Mouse (Mus musculus) cerebellum, adult 9-10 months (tissue): ENCODE measurements around the gene 1700013G24Rik.
"Not testable (repeated sequence)": the region's sequence is repeated elsewhere in the genome, so short reads cannot be mapped to it uniquely, and the experiment has no call there.

Experiments used
- DNase-seq: peaks from one replicate; pipeline ENCODE4 v3.0.0; 2022

The 1700013G24Rik gene

DNA sequence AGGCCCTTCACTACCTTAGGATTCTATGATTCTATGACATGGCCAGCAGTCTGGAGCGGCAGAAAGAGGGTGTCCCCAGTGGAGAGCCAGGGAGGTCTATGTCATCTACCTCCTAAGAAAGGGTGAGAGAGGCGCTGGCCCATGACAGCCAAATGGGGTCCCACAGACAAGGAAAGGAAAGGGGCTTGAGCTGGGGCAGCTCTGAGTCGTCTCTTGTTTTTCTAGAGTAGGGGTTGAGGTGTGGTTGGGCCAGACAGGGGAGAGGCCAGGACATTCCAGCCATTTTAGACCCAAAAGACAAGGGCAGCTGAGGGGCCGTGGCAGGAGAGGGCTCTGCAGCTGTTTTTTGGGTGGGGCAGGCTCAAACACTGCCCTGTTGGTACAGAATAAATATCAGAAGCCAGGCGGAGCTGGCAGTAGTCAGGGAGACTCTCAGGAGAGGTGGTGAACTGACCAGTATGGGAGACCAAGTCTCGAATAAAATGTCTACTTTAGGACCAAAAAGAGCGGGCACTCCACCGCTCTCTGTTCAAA, at the start of gene 1700013G24Rik:
Gene 1700013G24Rik (plus strand): TSS at position 51 of the 534 bp plus-strand sequence.
- DNase-seq: no peak

DNA sequence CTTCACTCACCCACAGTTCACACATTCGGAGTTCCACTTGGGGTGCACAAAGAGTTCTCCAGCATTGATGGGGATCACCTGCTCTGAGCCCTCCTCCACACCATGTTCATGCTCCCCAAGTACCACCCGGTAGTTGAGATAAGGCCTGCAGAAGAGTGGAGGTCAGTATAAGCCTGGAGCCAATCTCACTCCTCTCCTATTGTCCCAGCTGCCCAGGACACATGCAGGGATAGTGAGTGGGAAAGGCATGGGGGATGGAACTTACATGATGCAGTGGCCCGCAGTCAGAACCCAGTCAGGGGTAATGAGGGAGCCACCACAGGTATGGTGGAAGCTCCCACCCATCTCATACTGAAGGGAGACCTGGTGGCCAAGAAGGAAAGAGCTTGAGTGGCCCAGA, 47.5 kb upstream of the 1700013G24Rik start:
- DNase-seq: no peak

DNA sequence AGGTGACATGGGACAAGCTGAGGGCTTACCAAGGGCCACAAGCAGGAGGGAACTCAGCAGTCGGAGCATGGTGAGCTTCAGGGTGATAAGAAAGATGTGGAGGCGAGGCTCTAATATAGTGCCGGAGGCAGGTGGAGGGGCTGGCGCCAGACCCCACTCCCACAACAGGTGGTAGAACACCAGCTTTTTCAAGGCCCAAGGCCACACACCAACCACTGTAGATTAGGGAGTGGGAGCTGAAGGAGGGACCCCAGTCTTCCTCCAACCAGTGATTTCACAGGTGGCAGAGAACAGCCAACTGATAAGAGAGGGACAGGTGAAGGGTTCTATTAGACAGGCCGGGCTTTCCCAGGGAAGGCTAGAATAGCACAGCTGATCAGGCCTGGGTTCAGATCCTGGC, 43.4 kb upstream of the 1700013G24Rik start, which contains the start of gene Cela3a:
Gene Cela3a (minus strand): TSS at position 101 of the 400 bp plus-strand sequence.
- DNase-seq: no peak

DNA sequence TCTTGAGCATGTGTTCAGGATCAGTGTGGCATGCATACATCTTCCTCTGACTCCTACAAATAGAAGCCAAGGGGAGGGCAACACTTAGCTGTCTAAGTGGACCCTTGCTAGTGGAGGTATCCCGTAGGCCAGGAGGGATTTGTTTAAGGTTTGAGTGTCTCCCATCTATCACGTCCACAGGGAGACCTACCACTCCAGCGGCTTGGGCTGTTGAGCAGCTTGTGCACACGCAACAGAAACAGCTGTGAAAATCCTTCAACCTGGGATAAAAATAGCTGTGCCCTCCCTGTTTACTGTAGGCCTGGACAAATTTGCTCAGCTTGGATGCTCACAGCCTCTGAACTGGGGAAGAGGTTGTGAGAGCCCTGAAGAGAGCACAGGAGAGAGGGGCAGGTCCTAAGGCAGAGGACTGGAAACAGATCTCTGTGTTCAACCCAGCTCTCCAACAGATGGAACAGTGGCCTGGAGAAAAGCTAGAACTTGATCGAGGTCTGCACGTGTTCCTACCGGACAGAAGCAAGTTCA, 40.8 kb upstream of the 1700013G24Rik start:
- not testable (repeated sequence) for DNase-seq

DNA sequence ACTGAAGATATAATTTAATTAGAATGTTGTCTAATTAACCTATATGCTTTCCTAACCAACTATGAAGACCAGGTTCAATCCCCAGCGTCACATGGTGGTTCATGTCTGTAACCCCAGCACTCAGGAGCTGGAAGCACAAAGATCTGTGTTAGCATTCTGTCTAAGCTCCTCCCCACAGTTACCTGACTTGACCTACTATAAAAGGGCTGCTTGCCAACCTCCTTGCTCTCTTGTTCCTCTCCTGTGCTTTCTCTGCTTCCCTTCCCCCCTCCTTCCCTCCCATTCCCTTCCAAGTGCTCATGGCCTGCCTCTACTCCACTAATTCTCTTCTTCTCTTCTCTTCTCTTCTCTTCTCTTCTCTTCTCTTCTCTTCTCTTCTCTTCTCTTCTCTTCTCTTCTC, 38.1 kb upstream of the 1700013G24Rik start:
- no peak for DNase-seq

DNA sequence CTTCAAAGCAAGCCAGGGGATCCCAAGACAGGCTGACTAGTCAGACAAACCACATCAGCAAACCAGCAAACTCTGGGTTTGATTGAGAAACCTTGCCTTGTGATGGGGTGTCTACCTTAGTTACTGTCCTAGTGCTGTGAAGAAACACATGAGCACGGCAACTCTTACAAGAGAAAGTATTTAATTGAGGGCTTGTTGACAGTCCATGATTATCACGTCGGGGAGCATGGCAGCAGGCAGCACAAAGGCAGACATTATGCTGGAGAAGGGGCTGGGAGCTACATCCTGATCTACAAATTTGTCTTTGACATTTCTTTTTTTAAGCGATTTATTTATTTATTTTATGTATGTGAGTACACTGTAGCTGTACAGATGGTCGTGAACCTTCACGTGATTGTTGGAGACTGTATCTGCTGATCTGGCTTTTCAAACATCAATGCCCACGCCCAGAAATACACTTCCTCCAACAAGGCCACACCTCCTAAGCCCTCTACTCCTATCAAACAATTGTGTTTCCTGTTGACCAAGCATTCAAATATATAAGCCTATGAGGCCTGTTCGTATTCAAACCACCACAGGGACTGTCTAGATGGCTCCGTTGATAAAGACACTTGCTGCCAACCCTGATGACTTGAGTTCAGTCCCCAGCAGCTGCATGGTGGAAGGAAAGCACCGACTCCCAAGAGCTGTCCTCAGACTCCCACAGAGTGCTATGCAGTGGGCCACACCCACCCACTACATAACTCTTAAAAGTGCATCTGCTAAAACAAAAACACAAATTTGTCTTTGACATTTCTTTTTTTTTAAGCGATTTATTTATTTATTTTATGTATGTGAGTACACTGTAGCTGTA, 35.1 kb upstream of the 1700013G24Rik start:
- no peak for DNase-seq

DNA sequence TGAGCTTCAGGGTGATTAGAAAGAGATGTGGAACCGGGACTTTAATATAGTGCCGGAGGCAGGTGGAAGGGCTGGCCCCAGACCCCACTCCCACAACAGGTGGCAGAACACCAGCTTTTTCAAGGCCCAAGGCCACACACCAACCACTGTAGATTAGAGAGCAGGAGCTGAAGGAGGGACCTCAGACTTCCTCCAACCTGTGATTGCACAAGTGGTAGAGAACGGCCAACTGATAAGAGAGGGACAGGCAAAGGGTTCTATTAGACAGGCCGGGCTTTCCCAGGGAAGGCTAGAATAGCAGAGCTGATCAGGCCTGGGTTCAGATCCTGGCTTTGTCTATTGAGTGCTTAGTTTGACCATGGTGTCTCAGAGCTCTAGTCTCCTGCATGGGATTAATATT, 22.6 kb upstream of the 1700013G24Rik start, which contains the start of gene Cela3b:
Gene Cela3b (minus strand): TSS at position 39 of the 400 bp plus-strand sequence.
- DNase-seq: no peak

DNA sequence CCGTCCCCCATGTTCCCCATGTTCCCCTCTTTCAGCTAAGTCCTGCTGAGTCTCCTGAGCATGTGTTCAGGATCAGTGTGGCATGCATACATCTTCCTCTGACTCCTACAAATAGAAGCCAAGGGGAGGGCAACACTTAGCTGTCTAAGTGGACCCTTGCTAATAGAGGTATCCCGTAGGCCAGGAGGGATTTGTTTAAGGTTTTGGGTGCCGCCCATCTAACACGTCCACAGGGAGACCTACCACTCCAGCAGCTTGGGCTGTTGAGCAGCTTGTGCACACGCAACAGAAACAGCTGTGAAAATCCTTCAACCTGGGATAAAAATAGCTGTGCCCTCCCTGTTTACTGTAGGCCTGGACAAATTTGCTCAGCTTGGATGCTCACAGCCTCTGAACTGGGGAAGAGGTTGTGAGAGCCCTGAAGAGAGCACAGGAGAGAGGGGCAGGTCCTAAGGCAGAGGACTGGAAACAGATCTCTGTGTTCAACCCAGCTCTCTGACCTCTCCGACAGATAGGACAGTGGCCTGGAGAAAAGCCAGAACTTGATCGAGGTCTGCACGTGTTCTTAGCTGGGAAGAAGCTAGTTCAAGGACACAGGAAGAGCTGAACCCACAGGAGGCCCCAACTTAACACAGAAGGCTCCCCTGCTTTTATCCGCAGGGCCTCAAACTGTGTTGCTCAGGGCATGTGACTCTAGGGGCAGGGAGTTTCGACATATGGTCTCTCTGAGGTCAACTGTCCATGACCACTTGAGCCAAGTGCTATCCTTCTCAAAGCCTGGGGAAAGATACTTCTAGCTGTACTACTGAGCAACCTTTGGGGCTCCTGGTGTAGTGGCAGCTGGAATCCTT, 20.2 kb upstream of the 1700013G24Rik start:
- not testable (repeated sequence) for DNase-seq

DNA sequence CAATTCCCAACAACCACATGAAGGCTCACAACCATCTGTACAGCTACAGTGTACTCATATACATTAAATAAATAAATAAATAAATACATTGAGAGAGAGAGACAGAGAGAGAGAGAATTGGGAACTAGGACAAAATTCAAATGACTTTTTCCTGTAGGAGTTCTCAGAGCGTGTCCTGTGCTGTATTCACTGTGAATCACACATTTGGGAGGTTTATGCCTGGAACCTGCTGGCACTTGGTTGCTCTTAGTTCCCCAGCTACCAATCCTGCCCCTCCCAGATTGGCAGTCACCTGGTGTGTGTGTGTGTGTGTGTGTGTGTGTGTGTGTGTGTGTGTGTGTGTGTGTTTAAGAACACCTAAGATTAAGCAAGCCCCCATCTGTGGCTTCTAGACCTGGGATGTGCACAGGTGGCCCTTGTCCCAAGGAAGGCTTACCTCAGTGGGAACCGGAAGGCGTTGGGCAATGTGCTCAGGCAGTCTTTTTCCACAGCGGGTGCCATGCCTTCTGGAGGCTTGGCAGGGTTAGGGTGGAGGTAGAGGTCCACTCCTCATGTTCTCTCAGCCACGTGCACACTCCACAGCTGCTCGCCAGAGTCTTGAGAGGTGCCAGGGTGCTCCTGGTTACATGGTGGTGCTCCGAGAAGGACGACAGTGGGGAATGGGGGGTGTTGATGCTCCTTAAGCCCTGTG, 16.0 kb upstream of the 1700013G24Rik start:
- no peak for DNase-seq

DNA sequence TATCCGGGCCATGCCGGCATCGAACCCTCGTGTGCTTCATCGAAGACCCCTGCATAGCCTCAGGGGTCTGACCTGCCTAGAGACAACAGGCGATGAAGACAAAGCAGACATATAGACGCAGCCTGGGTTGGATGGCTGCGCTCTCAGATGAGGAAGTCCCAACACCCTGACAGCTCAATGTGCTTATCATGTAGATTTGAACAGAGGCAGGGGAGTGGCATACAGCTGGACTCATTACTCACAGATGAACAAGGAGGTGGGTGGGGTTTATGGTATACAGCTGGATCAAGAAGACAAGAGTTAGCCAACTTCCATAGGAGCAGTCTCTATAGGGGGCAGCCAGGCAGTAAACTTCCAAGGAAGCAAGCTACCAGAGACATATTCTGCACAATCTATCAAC, 14.2 kb upstream of the 1700013G24Rik start:
- no peak for DNase-seq

DNA sequence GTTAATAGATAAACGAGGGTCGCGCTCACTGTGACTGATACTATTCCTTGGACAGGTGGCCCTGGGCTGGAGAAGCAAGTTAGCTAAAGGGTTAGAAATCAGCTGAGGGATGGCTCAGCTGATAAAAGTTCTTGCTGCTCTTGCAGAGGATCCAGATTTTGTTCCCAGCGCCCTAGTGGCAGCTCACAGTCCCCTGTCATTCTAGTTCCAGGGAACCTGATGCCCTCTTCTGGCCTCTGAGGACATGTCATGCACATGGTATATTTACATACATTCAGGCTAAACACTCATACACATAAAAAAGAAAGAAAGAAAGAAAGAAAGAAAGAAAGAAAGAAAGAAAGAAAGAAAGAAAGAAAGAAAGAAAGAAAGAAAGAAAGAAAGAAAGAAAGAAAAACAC, 11.8 kb upstream of the 1700013G24Rik start:
- no peak for DNase-seq

DNA sequence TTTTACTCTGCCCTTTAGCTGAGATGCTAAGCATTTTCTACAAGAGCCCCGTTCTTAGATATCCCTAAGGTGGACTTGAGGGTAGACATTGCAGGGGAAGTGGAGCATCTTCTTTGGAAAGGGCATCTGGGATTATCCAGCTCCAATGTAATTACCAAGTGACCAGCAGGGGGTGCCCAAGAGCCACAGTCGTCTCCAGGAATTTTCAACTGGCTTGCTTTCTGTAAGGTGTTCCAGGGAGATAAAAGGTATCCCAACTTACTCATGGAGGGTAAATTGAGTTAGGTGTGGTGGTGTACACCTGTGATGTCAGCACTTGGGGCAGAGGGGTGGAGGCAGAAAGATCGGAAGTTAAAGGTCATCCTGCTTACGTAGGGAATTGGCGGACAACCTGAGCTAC, 9.5 kb upstream of the 1700013G24Rik start:
- DNase-seq: peak; percentile 82

DNA sequence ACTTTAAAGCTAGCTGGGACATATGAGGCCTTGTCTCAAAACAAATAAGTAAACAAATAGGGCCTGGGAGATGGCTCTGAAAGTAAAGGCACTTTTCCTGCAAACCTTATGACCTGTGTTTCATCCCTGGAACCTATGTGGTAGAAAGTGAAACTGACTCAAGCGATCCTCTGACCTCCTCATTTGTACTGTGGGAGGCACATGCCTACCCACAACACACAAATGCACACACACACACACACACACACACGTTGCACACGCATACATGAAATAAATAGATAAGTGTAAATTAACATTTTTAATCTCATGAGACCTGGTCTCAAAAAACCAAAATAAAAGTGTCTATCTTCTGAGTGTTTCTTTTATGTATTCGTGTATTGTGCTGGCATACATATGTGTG, 7.2 kb upstream of the 1700013G24Rik start:
- DNase-seq: no peak

DNA sequence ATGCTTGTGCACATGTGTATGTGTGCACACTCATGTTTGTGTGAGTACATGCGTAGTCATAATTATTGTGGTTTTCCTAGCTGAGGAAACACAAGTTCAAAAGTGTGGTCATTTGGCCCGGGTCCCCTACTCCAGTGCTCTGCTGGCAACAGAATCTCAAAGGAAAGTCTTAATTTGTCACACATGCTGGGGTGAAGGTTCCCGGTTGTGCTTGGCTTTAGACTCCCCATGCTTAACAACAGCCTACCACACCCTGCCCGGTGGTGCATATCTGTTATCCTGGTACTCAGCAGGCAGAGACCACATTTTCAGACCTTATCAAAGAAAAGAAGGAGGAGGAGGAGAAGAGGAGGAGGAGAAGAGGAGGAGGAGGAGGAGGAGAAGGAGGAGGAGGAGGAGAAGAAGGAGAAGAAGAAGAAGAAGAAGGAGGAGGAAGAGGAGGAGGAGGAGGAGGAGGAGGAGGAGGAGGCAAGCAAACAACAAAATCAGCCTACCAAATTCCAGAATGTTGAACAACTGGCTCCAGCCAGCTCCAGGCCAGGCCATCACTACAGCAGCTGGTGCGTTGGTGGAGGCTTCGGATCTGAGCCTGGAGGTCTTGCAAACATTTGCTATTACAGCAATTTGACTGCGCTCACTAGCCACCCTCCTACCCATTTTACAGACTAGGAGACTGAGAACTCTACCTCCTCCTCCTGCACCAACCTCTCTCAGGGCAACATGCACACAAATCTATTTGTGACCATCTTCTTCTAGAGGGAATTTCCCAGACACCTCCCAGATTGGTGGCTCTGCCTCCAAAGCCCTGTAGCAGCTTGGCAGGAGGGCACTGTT, 5.5 kb upstream of the 1700013G24Rik start:
- no peak for DNase-seq

DNA sequence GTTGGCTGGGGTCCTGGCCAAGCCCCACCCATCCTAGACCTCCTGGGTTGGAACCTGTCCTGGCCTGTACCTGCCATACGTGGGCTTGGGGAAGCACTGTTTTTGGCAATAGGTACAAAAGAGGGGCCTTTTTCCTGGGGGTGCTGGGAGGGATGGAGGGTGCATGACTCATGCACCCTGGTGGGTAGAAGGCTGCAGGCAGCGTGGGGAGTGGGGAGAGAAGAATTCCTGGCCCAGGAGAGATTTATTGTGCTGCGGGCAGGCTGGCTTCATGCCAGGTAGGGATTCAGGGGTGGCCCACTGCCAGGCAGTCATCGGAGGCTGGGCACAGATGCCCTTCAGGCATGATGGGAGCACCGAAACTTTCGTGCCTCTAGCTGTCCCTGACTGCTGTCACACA, 4.9 kb upstream of the 1700013G24Rik start:
- peak; percentile 20 for DNase-seq

DNA sequence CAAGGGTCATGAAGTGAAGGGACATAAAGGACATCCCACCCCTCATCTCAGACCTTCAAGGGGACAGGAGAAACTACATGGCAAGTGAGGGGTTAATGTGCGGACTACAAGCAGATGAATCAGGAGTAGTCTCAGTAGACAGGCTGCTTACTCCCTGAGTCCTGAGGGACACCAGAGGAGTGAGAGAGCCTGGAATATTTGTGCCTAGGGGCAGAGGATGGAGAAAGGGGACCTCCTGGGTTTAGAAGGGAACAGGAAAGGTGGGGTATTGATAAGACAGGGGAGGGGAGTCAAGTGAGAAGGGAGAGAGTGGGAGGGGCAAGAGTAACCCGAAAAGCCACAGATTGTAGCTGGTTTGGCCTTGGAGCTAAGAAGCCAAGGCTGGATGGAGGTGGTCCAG, 4.4 kb upstream of the 1700013G24Rik start:
- no peak for DNase-seq

DNA sequence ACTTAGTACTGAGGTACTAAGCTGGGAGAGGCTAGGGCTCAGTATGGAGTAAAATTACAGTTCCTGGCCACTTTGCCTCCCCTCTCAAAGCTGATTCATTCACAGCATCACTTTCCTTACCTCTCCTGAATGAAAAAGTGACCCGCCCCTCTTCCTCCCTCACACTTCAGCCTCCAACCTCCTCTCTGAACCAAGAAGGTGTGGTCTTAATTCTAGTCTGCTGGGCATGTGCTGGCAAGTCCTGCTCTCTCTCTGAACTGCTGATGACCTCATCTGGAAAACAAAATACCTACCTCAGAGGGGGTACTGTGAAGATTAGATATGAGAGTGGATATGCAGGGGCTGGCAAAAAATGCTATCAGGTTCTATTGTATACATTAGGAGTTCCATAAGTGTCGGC, 4.0 kb upstream of the 1700013G24Rik start:
- DNase-seq: no peak

DNA sequence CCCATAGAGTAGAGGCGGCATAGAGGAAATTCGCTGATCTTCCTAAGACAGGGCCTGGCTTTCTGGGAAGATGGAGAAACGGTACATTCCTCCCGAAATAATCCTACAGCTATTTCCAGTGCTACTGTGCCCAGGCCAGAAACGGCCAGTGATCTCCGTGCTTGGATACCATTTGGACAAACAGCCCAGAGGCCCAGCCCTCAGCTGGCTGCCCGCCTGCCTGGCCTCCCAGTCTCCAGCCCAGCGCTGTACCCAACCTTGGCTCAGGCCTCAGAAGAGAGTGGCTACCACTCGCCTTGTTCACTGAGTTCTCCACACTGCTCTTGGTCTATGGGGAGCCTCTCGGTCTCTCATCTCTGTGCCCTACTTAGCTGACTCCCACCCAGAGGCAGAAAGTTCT, 3.4 kb upstream of the 1700013G24Rik start:
- no peak for DNase-seq

DNA sequence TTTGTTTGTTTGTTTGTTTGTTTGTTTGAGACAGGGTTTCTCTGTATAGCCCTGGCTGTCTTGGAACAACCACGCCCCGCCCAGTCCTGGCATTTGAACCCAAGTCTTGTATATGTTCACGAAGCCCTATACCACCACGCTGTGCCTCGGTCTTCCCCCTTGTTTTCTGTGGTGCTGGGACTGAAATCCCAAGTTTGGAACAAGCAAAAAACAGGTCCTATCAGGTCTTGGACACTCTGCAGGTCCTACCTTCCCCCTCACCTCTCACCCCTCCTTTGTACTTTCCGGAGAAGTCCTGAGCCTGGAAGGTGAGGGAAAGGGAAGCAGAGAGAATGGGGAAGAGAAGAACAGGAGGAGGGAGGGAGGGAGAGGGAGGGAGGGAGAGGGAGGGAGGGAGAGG, 894 bp upstream of the 1700013G24Rik start:
- no peak for DNase-seq

DNA sequence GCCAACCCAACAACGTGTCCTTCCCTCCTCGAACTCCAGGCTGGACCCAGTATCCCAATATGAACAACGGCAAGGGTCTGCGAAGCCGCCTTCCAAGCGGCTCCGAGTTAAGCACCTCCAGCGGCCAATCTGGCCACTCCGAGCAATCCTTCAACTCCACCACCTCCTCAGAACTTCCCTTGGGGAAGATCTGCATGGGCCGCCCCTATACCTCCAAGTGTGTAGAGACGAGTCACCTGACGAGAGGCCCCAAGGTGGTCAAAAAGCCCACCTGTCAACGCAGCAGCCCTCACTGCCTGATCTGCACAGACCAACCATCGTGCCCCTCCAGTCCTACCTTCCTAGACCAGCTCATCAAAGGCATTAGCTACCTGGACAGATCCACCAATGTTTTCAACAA, 1.5 kb downstream of the 1700013G24Rik start:
- DNase-seq: no peak

DNA sequence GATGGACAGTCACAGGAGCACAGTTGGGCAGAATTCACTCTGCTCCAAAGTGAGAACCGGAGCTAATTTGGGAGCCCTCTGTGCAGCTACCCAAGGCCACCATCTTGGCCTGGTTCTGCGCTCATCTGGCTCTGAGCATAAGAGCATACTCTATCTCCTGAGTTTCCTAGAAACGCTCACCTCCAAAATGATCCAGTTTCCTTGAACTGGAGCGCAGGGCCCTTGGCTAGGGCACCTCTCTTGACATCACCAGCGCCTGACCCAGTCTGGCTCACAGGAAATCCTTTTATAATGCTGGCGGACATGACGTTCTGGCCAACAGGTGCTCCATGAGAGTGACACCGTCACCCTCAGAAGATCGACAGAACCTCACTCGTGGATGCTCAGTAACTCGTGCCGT, 3.5 kb downstream of the 1700013G24Rik start:
- DNase-seq: no peak

DNA sequence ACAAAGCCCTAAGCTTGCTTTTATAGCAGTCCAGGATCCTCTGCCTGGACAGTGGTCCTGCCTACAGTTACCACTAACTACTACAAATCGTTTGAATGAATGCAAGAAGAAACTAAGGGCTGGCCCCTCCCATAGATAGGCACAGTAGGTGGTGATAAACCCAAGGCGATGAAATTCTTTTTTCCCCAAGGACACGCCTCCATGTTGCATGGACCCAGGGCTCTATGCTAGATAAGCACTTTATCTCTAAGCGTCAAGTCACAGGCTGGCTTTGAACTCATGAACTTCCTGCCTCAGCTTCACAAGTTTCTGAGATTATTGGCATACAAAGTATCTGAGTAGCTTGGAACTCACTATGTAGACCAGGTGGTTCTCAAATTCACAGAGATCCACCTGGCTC, 4.2 kb downstream of the 1700013G24Rik start:
- DNase-seq: no peak
